Mouse (Mus musculus) stomach, embryonic 16.5 days (tissue): ENCODE data around the gene Taf15. TPM values are rescaled to one million over a fixed set of nuclear protein-coding genes. Genes with fewer than 3 reads are reported as not detected.

ENCODE experiments used
- ATAC-seq: fragments of 200-750 bp; cut with Nextera tagmentation; 2 replicates; pipeline ENCODE4 v1.8.0; 2017; ENCODE audit warnings: moderate number of reproducible peaks, moderate TSS enrichment; ENCODE audit not compliant: insufficient read depth, low FRiP score
- H3K27ac ChIP-seq: fragments of 300-500 bp; sonication (generic); 2 replicates; pipeline ENCODE4 v1.5.1; 2014; ENCODE audit warnings: low read length
- H3K27me3 ChIP-seq: fragments of 300-500 bp; sonication (generic); 2 replicates; pipeline ENCODE4 v1.6.1; 2014; ENCODE audit warnings: low read length, control low read depth, mixed read lengths; ENCODE audit not compliant: control insufficient read depth, insufficient read depth
- H3K36me3 ChIP-seq: fragments of 300-500 bp; sonication (generic); 2 replicates; pipeline ENCODE4 v1.6.1; 2014; ENCODE audit warnings: low read length; ENCODE audit not compliant: control insufficient read depth, insufficient read depth
- H3K4me1 ChIP-seq: fragments of 300-500 bp; sonication (generic); 2 replicates; pipeline ENCODE4 v1.6.1; 2014; ENCODE audit warnings: low read length, control low read depth, mixed read lengths; ENCODE audit not compliant: control insufficient read depth, insufficient read depth
- H3K4me2 ChIP-seq: fragments of 300-500 bp; sonication (generic); 2 replicates; pipeline ENCODE4 v1.6.1; 2014; ENCODE audit warnings: low read depth, low read length, mixed read lengths
- H3K4me3 ChIP-seq: fragments of 300-500 bp; sonication (generic); replicated peaks from 2 replicates; pipeline ENCODE4 v1.5.1; 2014; ENCODE audit warnings: mild to moderate bottlenecking, low read length
- H3K9ac ChIP-seq: fragments of 300-500 bp; sonication (generic); 2 replicates; pipeline ENCODE4 v1.6.1; 2014; ENCODE audit warnings: low read length
- H3K9me3 ChIP-seq: fragments of 300-500 bp; sonication (generic); replicated peaks from 2 replicates; pipeline ENCODE4 v1.6.1; 2016; ENCODE audit warnings: low read length, control low read depth; ENCODE audit not compliant: control insufficient read depth
- WGBS: fragments of 180-500 bp; shearing (Covaris S2); extraction: QIAGEN DNeasy Blood & Tissue Kit; methylation state at CpG from one replicate; pipeline ENCODE4 v1.1.7; 2014; 5-methylcytosine and 5-hydroxymethylcytosine counted together
- polyA plus RNA-seq: library from polyadenylated mRNA; unstranded; fragments of >200 nt; fragmentation: Nextera tagmentation; extraction: Ambion mirVana; gene quantifications from 2 replicates; pipeline ENCODE4 v1.2.1, GENCODE M21; 2015

Taf15 gene
- polyA plus RNA-seq, 1 experiment from 2014 or later, result 9.7 TPM

GRCm38 (mm10) chr11:83518371-83518770 is 45.5 kb downstream of the Taf15 start:
- H3K4me2 ChIP-seq, result no peak overlapping the region
- no peak overlapping the region for H3K9ac ChIP-seq
- 70% methylated on average over 6 of the region's 6 CpGs for WGBS
- H3K4me3 ChIP-seq, result no peak overlapping the region
- no peak overlapping the region for H3K27ac ChIP-seq
- ATAC-seq, result no peak
- no peaks in the 10 kb centered on the region for H3K36me3 ChIP-seq
- H3K27me3 ChIP-seq, result no peaks in the 10 kb centered on the region
- no peaks in the 10 kb centered on the region for H3K9me3 ChIP-seq
- no peaks in the 10 kb centered on the region for H3K4me1 ChIP-seq

GRCm38 (mm10) chr11:83522075-83522474 is 49.2 kb downstream of the Taf15 start, which contains the start of gene Heatr9:
Heatr9 (minus strand) TSS chr11:83522175.
- Histone ChIP-seq H3K4me2 (no peak within 1 kb of the TSS), H3K27ac (no peak within 1 kb of the TSS), H3K27me3 (no peaks in the 10 kb centered on the region), H3K9ac (no peak within 1 kb of the TSS), H3K4me1 (no peaks in the 10 kb centered on the region), H3K4me3 (no peak within 1 kb of the TSS), H3K9me3 (no peaks in the 10 kb centered on the region), H3K36me3 (no peaks in the 10 kb centered on the region)
- no peak for ATAC-seq
- 82% methylated on average over 3 of the region's 3 CpGs for WGBS

- Histone ChIP-seq H3K9me3 (no peaks in the 10 kb centered on the region), H3K36me3 (no peaks in the 10 kb centered on the region), H3K27me3 (no peaks in the 10 kb centered on the region), H3K27ac (no peak overlapping the region), H3K4me1 (peaks cover 1% of the 10 kb centered on the region; the same call in 1 of the 2 replicates), H3K4me3 (no peak overlapping the region), H3K4me2 (no peak overlapping the region), H3K9ac (no peak overlapping the region)
- 79% methylated on average over 12 of the region's 12 CpGs for WGBS
- no peak for ATAC-seq
These were observed 56.1 kb downstream of the Taf15 start for GRCm38 (mm10) chr11:83529024-83529423.

GRCm38 (mm10) chr11:83530360-83530759 is 57.5 kb downstream of the Taf15 start, which contains the start of gene Ccl5:
Ccl5 (minus strand) TSS chr11:83530518.
- no peak for ATAC-seq
- H3K4me1 ChIP-seq, result peaks cover 9% of the 10 kb centered on the region; the same call in 1 of the 2 replicates
- WGBS, result 85% methylated on average over 5 of the region's 5 CpGs
- H3K27ac ChIP-seq, result no peak within 1 kb of the TSS
- no peak within 1 kb of the TSS for H3K4me2 ChIP-seq
- H3K4me3 ChIP-seq, result no peak within 1 kb of the TSS
- H3K36me3 ChIP-seq, result no peaks in the 10 kb centered on the region
- H3K9ac ChIP-seq, result no peak within 1 kb of the TSS
- H3K9me3 ChIP-seq, result no peaks in the 10 kb centered on the region
- no peaks in the 10 kb centered on the region for H3K27me3 ChIP-seq

- H3K4me1 ChIP-seq, result peaks cover 9% of the 10 kb centered on the region; the same call in 1 of the 2 replicates
- no peak overlapping the region for H3K9ac ChIP-seq
- no peak overlapping the region for H3K27ac ChIP-seq
- H3K4me3 ChIP-seq, result no peak overlapping the region
- H3K4me2 ChIP-seq, result no peak overlapping the region
- no peak for ATAC-seq
- WGBS, result 100% methylated on average over 1 of the region's 1 CpGs
- no peaks in the 10 kb centered on the region for H3K27me3 ChIP-seq
- no peaks in the 10 kb centered on the region for H3K36me3 ChIP-seq
- no peaks in the 10 kb centered on the region for H3K9me3 ChIP-seq
These were observed 60.3 kb downstream of the Taf15 start for GRCm38 (mm10) chr11:83533192-83533591.

- Histone ChIP-seq H3K36me3 (no peaks in the 10 kb centered on the region), H3K4me3 (no peak overlapping the region), H3K27ac (0 out of 2 replicates have a peak overlapping the region, but pooled peaks have one; percentile 19), H3K4me2 (peak overlapping the region; percentile 37), H3K9ac (no peak overlapping the region), H3K27me3 (no peaks in the 10 kb centered on the region), H3K9me3 (no peaks in the 10 kb centered on the region), H3K4me1 (peaks cover 9% of the 10 kb centered on the region; the same call in 1 of the 2 replicates)
- ATAC-seq, result no peak
- 74% methylated on average over 8 of the region's 8 CpGs for WGBS
These were observed 61.3 kb downstream of the Taf15 start for GRCm38 (mm10) chr11:83534143-83534542.

- H3K4me3 ChIP-seq, result peak overlapping the region; percentile 11; the same call in 1 of the 2 replicates
- H3K9me3 ChIP-seq, result no peaks in the 10 kb centered on the region
- peak; percentile 78 for ATAC-seq
These were observed 61.9 kb downstream of the Taf15 start for GRCm38 (mm10) chr11:83534609-83535423.

GRCm38 (mm10) chr11:83536831-83537230 is 63.9 kb downstream of the Taf15 start:
- WGBS, result 57% methylated on average over 3 of the region's 3 CpGs
- no peak overlapping the region for H3K4me3 ChIP-seq
- H3K27me3 ChIP-seq, result no peaks in the 10 kb centered on the region
- no peak overlapping the region for H3K9ac ChIP-seq
- no peak for ATAC-seq
- no peak overlapping the region for H3K27ac ChIP-seq
- peaks cover 9% of the 10 kb centered on the region; the same call in 1 of the 2 replicates for H3K4me1 ChIP-seq
- no peaks in the 10 kb centered on the region for H3K9me3 ChIP-seq
- no peaks in the 10 kb centered on the region for H3K36me3 ChIP-seq
- no peak overlapping the region for H3K4me2 ChIP-seq

More at GRCm38 (mm10) chr11:83534609-83535423, 61.9 kb downstream of the Taf15 start:
- H3K4me2 ChIP-seq, result peak overlapping the region; percentile 37
- no peak overlapping the region for H3K9ac ChIP-seq
- WGBS, result 28% methylated on average over 13 of the region's 13 CpGs
- no peak overlapping the region; the same call in 1 of the 2 replicates for H3K27ac ChIP-seq
- H3K27me3 ChIP-seq, result no peaks in the 10 kb centered on the region
- no peaks in the 10 kb centered on the region for H3K36me3 ChIP-seq
- peaks cover 9% of the 10 kb centered on the region; the same call in 1 of the 2 replicates for H3K4me1 ChIP-seq

- no peak for ATAC-seq
- H3K4me3 ChIP-seq, result no peak overlapping the region
- no peak overlapping the region for H3K27ac ChIP-seq
- H3K4me1 ChIP-seq, result peaks cover 9% of the 10 kb centered on the region; the same call in 1 of the 2 replicates
- H3K9me3 ChIP-seq, result no peaks in the 10 kb centered on the region
- 55% methylated on average over 3 of the region's 3 CpGs for WGBS
- no peak overlapping the region for H3K9ac ChIP-seq
- no peaks in the 10 kb centered on the region for H3K27me3 ChIP-seq
- H3K4me2 ChIP-seq, result no peak overlapping the region
- H3K36me3 ChIP-seq, result no peaks in the 10 kb centered on the region
These were observed 65.9 kb downstream of the Taf15 start for GRCm38 (mm10) chr11:83538705-83539314.
